Mouse (Mus musculus): ENCODE results near the gene Nufip1. TPM values are rescaled to one million over a fixed set of nuclear protein-coding genes. Genes with fewer than 3 reads are reported as not detected.

The Nufip1 gene
- polyA plus RNA-seq (2014; fragmentation: Nextera tagmentation; extraction: Ambion mirVana) = 19.2 and 19.3 TPM in 2 replicates

- Histone ChIP-seq H3K9ac (ENCODE audit: low read length) (peak within 1 kb of the TSS; percentile 79), H3K36me3 (ENCODE audit: control insufficient read depth, insufficient read depth, low read length) (no peaks in the 10 kb centered on the region; the same call in 1 of the 2 replicates), H3K4me2 (peak within 1 kb of the TSS; percentile 86), H3K9me3 (ENCODE audit: control insufficient read depth, low read length) (no peaks in the 10 kb centered on the region), H3K27me3 (ENCODE audit: control insufficient read depth, insufficient read depth, low read length) (no peaks in the 10 kb centered on the region), H3K27ac (ENCODE audit: low read depth, low read length) (peak within 1 kb of the TSS; percentile 61; the same call in 1 of the 2 replicates), H3K4me1 (ENCODE audit: control insufficient read depth, insufficient read depth, low read length) (peaks cover 10% of the 10 kb centered on the region), H3K4me3 (ENCODE audit: low read depth, low read length) (peak within 1 kb of the TSS; percentile 93)
- ATAC-seq (ENCODE audit: low FRiP score) (peak; percentile 99), DNase-seq (ENCODE audit: low spot score, missing footprints) (peak; percentile 98)
- under 1% methylated on average over 69 of the region's 69 CpGs for WGBS
These were observed at the start of gene Nufip1, which contains the start of gene Gpalpp1 for GRCm38 (mm10) chr14:76110396-76111221. TSS of gene Nufip1 (plus strand) at chr14:76110891. TSS of gene Gpalpp1 (minus strand) at chr14:76110760.

- ATAC-seq (ENCODE audit: low FRiP score) = no peak
- Histone ChIP-seq H3K9me3 (ENCODE audit: control insufficient read depth, low read length) (no peaks in the 10 kb centered on the region), H3K9ac (ENCODE audit: low read length) (no peak overlapping the region), H3K27me3 (ENCODE audit: control insufficient read depth, insufficient read depth, low read length) (no peaks in the 10 kb centered on the region), H3K4me1 (ENCODE audit: control insufficient read depth, insufficient read depth, low read length) (no peaks in the 10 kb centered on the region), H3K4me3 (ENCODE audit: low read depth, low read length) (no peak overlapping the region), H3K27ac (ENCODE audit: low read depth, low read length) (no peak overlapping the region), H3K4me2 (no peak overlapping the region), H3K36me3 (ENCODE audit: control insufficient read depth, insufficient read depth, low read length) (no peaks in the 10 kb centered on the region)
- no peak for DNase-seq (ENCODE audit: low spot score, missing footprints)
- WGBS = 82% methylated on average over 1 of the region's 1 CpGs
These were observed 43.5 kb upstream of the Nufip1 start for GRCm38 (mm10) chr14:76067237-76067636.

GRCm38 (mm10) chr14:76068296-76068695, 42.4 kb upstream of the Nufip1 start:
- Histone ChIP-seq H3K9me3 (ENCODE audit: control insufficient read depth, low read length) (no peaks in the 10 kb centered on the region), H3K4me2 (no peak overlapping the region), H3K9ac (ENCODE audit: low read length) (no peak overlapping the region), H3K36me3 (ENCODE audit: control insufficient read depth, insufficient read depth, low read length) (no peaks in the 10 kb centered on the region), H3K4me3 (ENCODE audit: low read depth, low read length) (no peak overlapping the region), H3K27ac (ENCODE audit: low read depth, low read length) (no peak overlapping the region), H3K4me1 (ENCODE audit: control insufficient read depth, insufficient read depth, low read length) (no peaks in the 10 kb centered on the region), H3K27me3 (ENCODE audit: control insufficient read depth, insufficient read depth, low read length) (no peaks in the 10 kb centered on the region)
- DNase-seq (ENCODE audit: low spot score, missing footprints) (no peak), ATAC-seq (ENCODE audit: low FRiP score) (no peak)
- 75% methylated on average over 4 of the region's 4 CpGs for WGBS

- H3K27me3 ChIP-seq (ENCODE audit: control insufficient read depth, insufficient read depth, low read length) = no peaks in the 10 kb centered on the region
- WGBS = 78% methylated on average over 4 of the region's 4 CpGs
- no peak overlapping the region for H3K4me3 ChIP-seq (ENCODE audit: low read depth, low read length)
- ATAC-seq (ENCODE audit: low FRiP score) = no peak
- H3K36me3 ChIP-seq (ENCODE audit: control insufficient read depth, insufficient read depth, low read length) = no peaks in the 10 kb centered on the region
- no peak overlapping the region for H3K9ac ChIP-seq (ENCODE audit: low read length)
- H3K9me3 ChIP-seq (ENCODE audit: control insufficient read depth, low read length) = no peaks in the 10 kb centered on the region
- 0 out of 2 replicates have a peak overlapping the region, but pooled peaks have one; percentile 16 for H3K27ac ChIP-seq (ENCODE audit: low read depth, low read length)
- no peak overlapping the region for H3K4me2 ChIP-seq
- no peaks in the 10 kb centered on the region for H3K4me1 ChIP-seq (ENCODE audit: control insufficient read depth, insufficient read depth, low read length)
- DNase-seq (ENCODE audit: low spot score, missing footprints) = no peak
These were observed 41.4 kb upstream of the Nufip1 start for GRCm38 (mm10) chr14:76069296-76069695.

- WGBS = 83% methylated on average over 2 of the region's 2 CpGs
- ATAC-seq (ENCODE audit: low FRiP score) = no peak
- no peaks in the 10 kb centered on the region for H3K27me3 ChIP-seq (ENCODE audit: control insufficient read depth, insufficient read depth, low read length)
These were observed 38.1 kb upstream of the Nufip1 start for GRCm38 (mm10) chr14:76072626-76073025.

GRCm38 (mm10) chr14:76074206-76074605, 36.5 kb upstream of the Nufip1 start:
- Histone ChIP-seq H3K36me3 (ENCODE audit: control insufficient read depth, insufficient read depth, low read length) (no peaks in the 10 kb centered on the region), H3K27ac (ENCODE audit: low read depth, low read length) (no peak overlapping the region), H3K4me2 (no peak overlapping the region), H3K4me3 (ENCODE audit: low read depth, low read length) (no peak overlapping the region), H3K27me3 (ENCODE audit: control insufficient read depth, insufficient read depth, low read length) (no peaks in the 10 kb centered on the region), H3K9ac (ENCODE audit: low read length) (no peak overlapping the region), H3K4me1 (ENCODE audit: control insufficient read depth, insufficient read depth, low read length) (peaks cover 2% of the 10 kb centered on the region), H3K9me3 (ENCODE audit: control insufficient read depth, low read length) (no peaks in the 10 kb centered on the region)
- WGBS = 83% methylated on average over 1 of the region's 1 CpGs
- DNase-seq (ENCODE audit: low spot score, missing footprints) (no peak), ATAC-seq (ENCODE audit: low FRiP score) (no peak)

More at GRCm38 (mm10) chr14:76072626-76073025, 38.1 kb upstream of the Nufip1 start:
- DNase-seq (ENCODE audit: low spot score, missing footprints) = no peak
- no peak overlapping the region for H3K4me3 ChIP-seq (ENCODE audit: low read depth, low read length)
- no peaks in the 10 kb centered on the region for H3K36me3 ChIP-seq (ENCODE audit: control insufficient read depth, insufficient read depth, low read length)
- H3K9ac ChIP-seq (ENCODE audit: low read length) = no peak overlapping the region
- no peak overlapping the region for H3K27ac ChIP-seq (ENCODE audit: low read depth, low read length)
- H3K4me2 ChIP-seq = no peak overlapping the region
- no peaks in the 10 kb centered on the region for H3K9me3 ChIP-seq (ENCODE audit: control insufficient read depth, low read length)
- H3K4me1 ChIP-seq (ENCODE audit: control insufficient read depth, insufficient read depth, low read length) = peaks cover 2% of the 10 kb centered on the region

GRCm38 (mm10) chr14:76075721-76076120, 35.0 kb upstream of the Nufip1 start:
- H3K27ac ChIP-seq (ENCODE audit: low read depth, low read length) = no peak overlapping the region
- no peaks in the 10 kb centered on the region for H3K36me3 ChIP-seq (ENCODE audit: control insufficient read depth, insufficient read depth, low read length)
- H3K27me3 ChIP-seq (ENCODE audit: control insufficient read depth, insufficient read depth, low read length) = no peaks in the 10 kb centered on the region
- ATAC-seq (ENCODE audit: low FRiP score) (peak; percentile 38; the same call in 1 of the 2 replicates), DNase-seq (ENCODE audit: low spot score, missing footprints) (no peak)
- H3K4me1 ChIP-seq (ENCODE audit: control insufficient read depth, insufficient read depth, low read length) = peaks cover 2% of the 10 kb centered on the region
- no peak overlapping the region for H3K4me3 ChIP-seq (ENCODE audit: low read depth, low read length)
- no peak overlapping the region for H3K4me2 ChIP-seq
- 60% methylated on average over 4 of the region's 4 CpGs for WGBS
- H3K9me3 ChIP-seq (ENCODE audit: control insufficient read depth, low read length) = no peaks in the 10 kb centered on the region
- H3K9ac ChIP-seq (ENCODE audit: low read length) = no peak overlapping the region

- Histone ChIP-seq H3K27me3 (ENCODE audit: control insufficient read depth, insufficient read depth, low read length) (no peaks in the 10 kb centered on the region), H3K27ac (ENCODE audit: low read depth, low read length) (no peak overlapping the region; the same call in 1 of the 2 replicates), H3K9ac (ENCODE audit: low read length) (no peak overlapping the region), H3K4me2 (no peak overlapping the region), H3K4me1 (ENCODE audit: control insufficient read depth, insufficient read depth, low read length) (peaks cover 2% of the 10 kb centered on the region), H3K36me3 (ENCODE audit: control insufficient read depth, insufficient read depth, low read length) (no peaks in the 10 kb centered on the region), H3K4me3 (ENCODE audit: low read depth, low read length) (no peak overlapping the region), H3K9me3 (ENCODE audit: control insufficient read depth, low read length) (no peaks in the 10 kb centered on the region)
- ATAC-seq (ENCODE audit: low FRiP score) = peak; percentile 58; the same call in 1 of the 2 replicates
- WGBS = 53% methylated on average over 4 of the region's 4 CpGs
- DNase-seq (ENCODE audit: low spot score, missing footprints) = peak; percentile 86
These were observed 34.1 kb upstream of the Nufip1 start for GRCm38 (mm10) chr14:76076602-76077001.

- Histone ChIP-seq H3K4me1 (ENCODE audit: control insufficient read depth, insufficient read depth, low read length) (peaks cover 2% of the 10 kb centered on the region), H3K36me3 (ENCODE audit: control insufficient read depth, insufficient read depth, low read length) (no peaks in the 10 kb centered on the region), H3K27ac (ENCODE audit: low read depth, low read length) (peak overlapping the region; percentile 8; the same call in 1 of the 2 replicates), H3K9ac (ENCODE audit: low read length) (no peak overlapping the region), H3K4me2 (no peak overlapping the region), H3K9me3 (ENCODE audit: control insufficient read depth, low read length) (no peaks in the 10 kb centered on the region), H3K4me3 (ENCODE audit: low read depth, low read length) (no peak overlapping the region), H3K27me3 (ENCODE audit: control insufficient read depth, insufficient read depth, low read length) (no peaks in the 10 kb centered on the region)
- WGBS = 55% methylated on average over 9 of the region's 9 CpGs
- ATAC-seq (ENCODE audit: low FRiP score) (peak; percentile 58), DNase-seq (ENCODE audit: low spot score, missing footprints) (peak; percentile 92)
These were observed 33.6 kb upstream of the Nufip1 start for GRCm38 (mm10) chr14:76077088-76077491.

Measured in midbrain, embryonic 11.5 days (tissue).